Mouse (Mus musculus) lung, postnatal 0 days (tissue): ENCODE data around the gene Actbl2.

Experiments
- CTCF ChIP-seq: IDR thresholded peaks from 2 replicates; pipeline ENCODE4 v1.5.1; 2016; ENCODE audit warnings: antibody characterized with exemption, mild to moderate bottlenecking
- EP300 ChIP-seq: IDR thresholded peaks from 2 replicates; pipeline ENCODE4 v1.6.1; 2016; ENCODE audit warnings: antibody characterized with exemption, mild to moderate bottlenecking, control low read depth

DNA sequence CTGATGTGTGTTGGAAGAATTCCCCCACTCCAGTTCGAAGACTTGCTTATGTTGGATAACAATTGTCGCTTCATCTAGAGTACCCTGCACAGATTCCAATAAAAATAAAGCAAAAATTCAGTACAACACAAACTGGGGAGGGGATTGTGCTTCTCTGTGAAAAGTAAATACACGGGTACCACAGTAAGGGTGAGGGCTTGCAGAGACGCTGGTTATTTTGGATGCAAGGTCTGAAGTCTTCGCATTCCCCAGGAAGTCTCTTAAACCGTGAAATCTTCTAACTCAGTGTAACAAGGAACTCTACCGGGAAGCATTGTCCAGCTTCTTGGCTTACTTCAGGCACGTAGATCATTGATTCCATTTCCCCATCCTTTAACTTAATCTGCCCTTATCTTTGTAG lies 17.1 kb downstream of the Actbl2 start:
- TF ChIP-seq CTCF (no peak), EP300 (no peak)
